Mouse (Mus musculus) heart, embryonic 16.5 days (tissue): Measurements from ENCODE around the gene Tmem209. TPM values are rescaled to one million over a fixed set of nuclear protein-coding genes. Genes with fewer than 3 reads are reported as not detected.

Experiments used
- ATAC-seq: fragments of 200-750 bp; cut with Nextera tagmentation; replicated peaks from 2 replicates; pipeline ENCODE4 v1.8.0; 2017; ENCODE audit warnings: moderate number of reproducible peaks; ENCODE audit not compliant: insufficient read depth, low FRiP score; ENCODE audit errors: extremely low read depth
- H3K27ac ChIP-seq: fragments of 300-500 bp; sonication (generic); 2 replicates; pipeline ENCODE4 v1.5.1; 2014; ENCODE audit warnings: mild to moderate bottlenecking, low read length, control low read depth, moderate library complexity
- H3K27me3 ChIP-seq: fragments of 300-500 bp; sonication (generic); 2 replicates; pipeline ENCODE4 v1.6.1; 2014; ENCODE audit warnings: low read length, mixed read lengths; ENCODE audit not compliant: control insufficient read depth, insufficient read depth
- H3K36me3 ChIP-seq: fragments of 300-500 bp; sonication (generic); 2 replicates; pipeline ENCODE4 v1.6.1; 2014; ENCODE audit not compliant: control insufficient read depth, insufficient read depth
- H3K4me1 ChIP-seq: fragments of 300-500 bp; sonication (generic); 2 replicates; pipeline ENCODE4 v1.6.1; 2014; ENCODE audit warnings: low read length, mixed read lengths; ENCODE audit not compliant: control insufficient read depth, insufficient read depth
- H3K4me2 ChIP-seq: fragments of 300-500 bp; sonication (generic); 2 replicates; pipeline ENCODE4 v1.6.1; 2014; ENCODE audit warnings: low read depth, mild to moderate bottlenecking, control low read depth, low read length
- H3K4me3 ChIP-seq: fragments of 300-500 bp; sonication (generic); 2 replicates; pipeline ENCODE4 v1.5.1; 2014; ENCODE audit warnings: mild to moderate bottlenecking, control low read depth, low read length
- H3K9ac ChIP-seq: fragments of 300-500 bp; sonication (generic); 2 replicates; pipeline ENCODE4 v1.6.1; 2014; ENCODE audit warnings: low read length, control low read depth
- H3K9me3 ChIP-seq: fragments of 300-500 bp; sonication (generic); replicated peaks from 2 replicates; pipeline ENCODE4 v1.6.1; 2016; ENCODE audit warnings: low read length; ENCODE audit not compliant: control insufficient read depth
- WGBS: fragments of 180-500 bp; shearing (Covaris S2); extraction: QIAGEN DNeasy Blood & Tissue Kit; methylation state at CpG from one replicate; pipeline ENCODE4 v1.1.7; 2014; 5-methylcytosine and 5-hydroxymethylcytosine counted together
- polyA plus RNA-seq: library from polyadenylated mRNA; unstranded; fragments of >200 nt; fragmentation: Nextera tagmentation; extraction: Ambion mirVana; gene quantifications from 2 replicates; pipeline ENCODE4 v1.2.1, GENCODE M21; 2015

Gene Tmem209
- polyA plus RNA-seq, 1 experiment from 2014 or later: 27.6 TPM

DNA sequence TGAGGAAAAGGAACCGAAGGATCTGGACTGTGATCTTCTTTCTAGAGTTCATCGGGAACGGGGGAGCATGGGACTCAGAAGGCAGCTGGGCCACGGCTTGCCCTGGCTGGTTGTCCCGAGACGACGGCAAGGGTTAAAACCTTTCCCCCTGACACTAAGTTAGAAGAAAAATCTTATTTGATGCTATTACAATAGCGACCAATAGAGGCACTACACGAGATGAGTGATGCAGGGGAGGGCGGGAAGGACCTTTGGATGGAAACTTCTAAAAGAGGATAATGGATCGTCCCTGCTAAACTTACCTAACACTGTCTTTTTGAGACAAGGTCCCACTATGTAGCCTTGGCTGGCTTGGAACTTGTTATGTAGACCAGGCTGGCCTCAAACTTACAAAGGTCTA lies 10.8 kb upstream of the Tmem209 start:
- no peaks in the 10 kb centered on the region for H3K9me3 ChIP-seq
- 63% methylated on average over 11 of the region's 11 CpGs for WGBS
- no peak overlapping the region for H3K4me3 ChIP-seq
- H3K4me1 ChIP-seq: peaks cover 7% of the 10 kb centered on the region
- no peaks in the 10 kb centered on the region for H3K27me3 ChIP-seq
- no peak overlapping the region for H3K9ac ChIP-seq
- no peak for ATAC-seq
- H3K4me2 ChIP-seq: no peak overlapping the region
- no peaks in the 10 kb centered on the region for H3K36me3 ChIP-seq
- H3K27ac ChIP-seq: no peak overlapping the region

DNA sequence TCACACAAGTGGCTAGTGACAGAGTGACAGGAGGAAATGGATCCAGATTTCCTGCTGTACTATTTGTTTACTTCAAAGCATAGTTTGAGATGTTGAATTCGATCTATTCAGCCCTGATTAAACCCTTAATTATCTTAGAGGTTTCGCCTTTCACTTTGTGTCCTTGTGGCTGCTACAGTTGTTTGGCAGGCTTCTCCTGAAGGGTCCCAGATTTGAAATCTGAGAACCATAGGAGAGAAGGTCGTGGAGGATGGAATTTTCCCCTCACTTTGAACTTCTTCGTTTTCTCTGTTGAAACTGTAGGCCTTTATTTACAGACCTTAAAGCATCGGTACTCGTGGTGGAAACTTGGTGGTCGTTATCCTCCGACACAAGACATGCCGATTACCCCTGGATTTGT lies 4.7 kb upstream of the Tmem209 start:
- H3K27me3 ChIP-seq: no peaks in the 10 kb centered on the region
- ATAC-seq: no peak
- H3K4me2 ChIP-seq: no peak overlapping the region
- WGBS: 23% methylated on average over 9 of the region's 9 CpGs
- no peaks in the 10 kb centered on the region; the same call in 1 of the 2 replicates for H3K9me3 ChIP-seq
- H3K9ac ChIP-seq: no peak overlapping the region
- H3K4me1 ChIP-seq: peaks cover 6% of the 10 kb centered on the region
- H3K36me3 ChIP-seq: no peaks in the 10 kb centered on the region
- no peak overlapping the region for H3K27ac ChIP-seq
- H3K4me3 ChIP-seq: no peak overlapping the region

DNA sequence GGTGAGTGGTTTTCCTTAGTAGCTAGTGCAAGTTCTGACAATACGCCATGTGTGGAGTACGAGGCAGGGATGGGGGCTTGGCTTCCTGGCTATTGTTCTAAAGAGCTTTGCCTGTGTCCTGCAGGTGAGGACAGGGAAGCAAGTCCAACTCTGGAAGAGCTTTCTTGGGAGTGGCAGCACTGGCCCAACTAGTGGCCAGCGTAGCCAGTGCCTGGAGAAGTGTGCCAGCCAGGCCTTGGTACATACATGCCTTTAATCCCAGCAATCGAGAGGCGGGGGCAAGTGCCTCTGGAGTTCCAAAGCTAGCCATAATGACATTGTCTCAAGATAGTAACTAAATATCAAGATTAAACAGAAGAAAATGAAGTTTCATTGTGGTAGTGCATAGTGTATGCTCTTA lies 708 bp upstream of the Tmem209 start:
- Histone ChIP-seq H3K36me3 (peaks cover 6% of the 10 kb centered on the region), H3K27me3 (no peaks in the 10 kb centered on the region), H3K4me1 (peaks cover 8% of the 10 kb centered on the region), H3K9ac (peak overlapping the region; percentile 67), H3K27ac (peak overlapping the region; percentile 99), H3K9me3 (no peaks in the 10 kb centered on the region; the same call in 1 of the 2 replicates), H3K4me3 (no peak overlapping the region), H3K4me2 (peak overlapping the region; percentile 68)
- WGBS: 78% methylated on average over 5 of the region's 5 CpGs
- ATAC-seq: no peak

DNA sequence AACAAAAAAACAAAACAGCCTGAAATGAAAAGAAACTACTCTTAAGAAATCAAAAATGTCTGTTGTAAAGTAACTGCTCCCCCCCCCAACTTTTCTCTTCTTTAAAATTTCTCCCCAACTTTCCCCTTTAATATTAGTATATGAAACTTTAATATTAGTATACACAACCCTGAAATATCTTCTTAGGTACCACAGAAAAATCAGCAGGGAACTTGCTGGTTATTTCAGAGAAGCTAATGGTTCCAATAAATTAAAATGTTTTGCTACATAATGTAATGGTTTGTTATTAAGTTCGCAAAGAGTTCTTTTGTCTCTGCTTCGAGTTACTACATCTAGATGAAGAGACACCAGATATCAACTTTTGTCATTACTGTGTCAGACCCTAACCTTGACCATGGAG lies 759 bp downstream of the Tmem209 start:
- Histone ChIP-seq H3K4me1 (peaks cover 8% of the 10 kb centered on the region), H3K9ac (peak overlapping the region; percentile 83), H3K27ac (peak overlapping the region; percentile 99), H3K4me3 (peak overlapping the region; percentile 68), H3K9me3 (no peaks in the 10 kb centered on the region; the same call in 1 of the 2 replicates), H3K27me3 (no peaks in the 10 kb centered on the region), H3K4me2 (peak overlapping the region; percentile 87), H3K36me3 (peaks cover 14% of the 10 kb centered on the region)
- 7% methylated on average over 2 of the region's 2 CpGs for WGBS
- no peak for ATAC-seq

DNA sequence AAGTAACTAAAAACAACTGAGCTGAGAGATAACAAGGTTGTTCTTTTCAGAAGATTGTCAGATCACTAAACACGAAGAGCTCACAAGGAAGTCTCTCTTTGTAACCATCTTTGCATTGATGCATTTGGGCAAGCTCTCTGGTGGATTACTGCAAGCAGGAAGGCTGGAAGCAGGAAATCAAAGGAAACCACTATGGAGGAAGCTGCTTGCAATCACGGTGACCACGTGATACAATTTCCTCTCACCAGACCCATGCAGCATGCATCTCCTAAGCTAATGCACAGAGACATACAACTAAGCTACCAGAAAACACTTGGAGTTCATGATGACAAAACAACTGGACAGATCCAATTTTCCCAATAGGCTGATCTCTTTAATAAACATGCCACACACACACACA lies 10.5 kb downstream of the Tmem209 start:
- Histone ChIP-seq H3K9ac (no peak overlapping the region), H3K9me3 (no peaks in the 10 kb centered on the region), H3K4me3 (no peak overlapping the region), H3K4me2 (no peak overlapping the region), H3K27ac (no peak overlapping the region), H3K36me3 (peaks cover 31% of the 10 kb centered on the region), H3K4me1 (peaks cover 6% of the 10 kb centered on the region), H3K27me3 (no peaks in the 10 kb centered on the region)
- 66% methylated on average over 3 of the region's 3 CpGs for WGBS
- ATAC-seq: no peak

DNA sequence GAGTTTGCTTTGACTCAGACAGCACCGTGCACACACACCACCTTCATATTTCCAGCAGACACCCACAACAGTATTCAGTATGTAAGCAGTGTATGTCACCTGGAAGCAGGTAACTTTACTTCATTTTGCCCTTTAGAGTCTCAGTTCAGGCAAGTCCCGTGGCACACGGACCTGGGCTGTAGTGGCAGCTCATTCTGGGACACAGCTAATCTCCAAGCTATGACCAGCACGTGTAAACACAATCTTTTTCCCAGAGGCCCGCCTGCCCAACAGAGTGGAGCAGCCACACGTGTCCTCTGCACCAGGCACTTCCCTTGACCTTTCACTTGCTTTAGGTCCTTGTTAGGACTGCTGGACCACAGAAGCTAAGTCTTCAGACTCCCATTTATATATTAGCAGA lies 23.1 kb downstream of the Tmem209 start:
- H3K36me3 ChIP-seq: peaks cover 70% of the 10 kb centered on the region
- H3K27me3 ChIP-seq: no peaks in the 10 kb centered on the region
- no peaks in the 10 kb centered on the region for H3K9me3 ChIP-seq
- H3K4me2 ChIP-seq: no peak overlapping the region
- H3K4me1 ChIP-seq: no peaks in the 10 kb centered on the region
- no peak overlapping the region for H3K9ac ChIP-seq
- H3K27ac ChIP-seq: no peak overlapping the region
- ATAC-seq: no peak
- WGBS: 79% methylated on average over 6 of the region's 6 CpGs
- no peak overlapping the region for H3K4me3 ChIP-seq

DNA sequence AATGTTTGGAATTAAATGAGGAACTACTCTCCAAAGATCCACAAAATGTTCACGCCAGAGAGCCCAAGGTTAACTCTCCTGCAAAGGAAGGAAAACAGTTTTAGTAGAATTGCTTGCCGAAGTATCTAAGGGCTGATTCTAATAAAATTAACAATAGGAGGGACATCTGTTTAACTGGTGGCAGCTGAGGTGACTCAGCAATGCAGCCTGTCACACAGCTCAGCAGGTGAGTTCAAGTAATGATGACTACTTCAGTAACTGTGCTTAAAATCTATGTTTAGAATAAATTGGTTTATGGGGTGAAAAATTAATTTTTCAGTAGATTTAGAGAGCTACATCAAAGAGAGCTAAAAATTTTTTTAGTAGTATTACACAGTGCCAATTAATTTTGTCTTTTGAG lies 26.7 kb downstream of the Tmem209 start:
- no peak overlapping the region for H3K4me2 ChIP-seq
- 91% methylated on average over 2 of the region's 2 CpGs for WGBS
- ATAC-seq: no peak
- H3K36me3 ChIP-seq: peaks cover 66% of the 10 kb centered on the region
- no peaks in the 10 kb centered on the region for H3K27me3 ChIP-seq
- H3K27ac ChIP-seq: no peak overlapping the region
- no peak overlapping the region for H3K4me3 ChIP-seq
- no peaks in the 10 kb centered on the region for H3K4me1 ChIP-seq
- no peak overlapping the region for H3K9ac ChIP-seq
- no peaks in the 10 kb centered on the region for H3K9me3 ChIP-seq

DNA sequence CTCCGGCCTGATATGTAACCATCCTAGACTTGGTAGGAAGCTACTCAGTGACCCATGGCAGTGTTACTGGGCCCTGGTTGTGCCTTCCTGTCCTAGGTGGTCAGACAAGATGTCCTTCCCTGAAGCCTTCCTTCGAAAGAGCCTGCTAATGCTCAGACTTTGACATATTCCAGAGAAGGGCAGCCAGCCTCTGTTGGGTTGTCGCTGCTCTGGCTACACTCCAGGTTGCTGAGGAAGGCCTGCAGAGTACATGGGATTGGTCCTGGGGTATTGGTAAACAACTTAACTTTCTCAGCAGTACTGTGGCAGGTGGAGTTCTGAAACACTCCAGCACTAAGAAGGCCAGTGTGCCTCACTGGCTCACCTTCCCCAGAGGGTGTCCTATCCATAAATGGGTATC lies 30.2 kb downstream of the Tmem209 start:
- no peaks in the 10 kb centered on the region for H3K27me3 ChIP-seq
- H3K4me3 ChIP-seq: no peak overlapping the region
- 70% methylated on average over 3 of the region's 3 CpGs for WGBS
- H3K36me3 ChIP-seq: peaks cover 38% of the 10 kb centered on the region
- no peaks in the 10 kb centered on the region for H3K9me3 ChIP-seq
- H3K27ac ChIP-seq: no peak overlapping the region
- H3K4me1 ChIP-seq: no peaks in the 10 kb centered on the region
- no peak overlapping the region for H3K9ac ChIP-seq
- ATAC-seq: no peak
- H3K4me2 ChIP-seq: no peak overlapping the region

DNA sequence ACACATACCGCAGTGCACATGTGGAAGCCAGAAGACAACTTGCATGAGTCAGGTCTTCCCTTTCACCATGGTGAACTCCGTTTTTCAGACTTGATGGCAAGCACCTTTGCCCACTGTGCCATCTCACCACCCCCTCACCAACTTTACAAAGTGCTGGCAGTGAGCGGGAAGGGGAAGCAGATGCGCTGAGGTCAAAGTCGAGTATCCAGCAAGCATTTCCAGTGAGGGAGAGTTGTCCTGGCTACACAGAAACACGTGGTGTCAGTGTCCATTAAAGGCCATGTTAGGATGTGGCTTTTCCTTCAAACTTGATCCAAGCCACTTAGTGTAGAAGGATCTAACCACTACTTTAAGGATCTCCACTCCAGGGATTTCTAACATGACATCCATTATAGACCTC lies 31.8 kb downstream of the Tmem209 start:
- Histone ChIP-seq H3K27ac (no peak overlapping the region), H3K4me1 (no peaks in the 10 kb centered on the region), H3K4me2 (no peak overlapping the region), H3K4me3 (no peak overlapping the region), H3K36me3 (peaks cover 25% of the 10 kb centered on the region), H3K9ac (no peak overlapping the region), H3K9me3 (no peaks in the 10 kb centered on the region; the same call in 1 of the 2 replicates), H3K27me3 (no peaks in the 10 kb centered on the region)
- no peak for ATAC-seq
- WGBS: 87% methylated on average over 6 of the region's 6 CpGs
